Mouse (Mus musculus) CH12.LX (cell line): ENCODE measurements around the gene Ankrd33. TPM values are rescaled to one million over a fixed set of nuclear protein-coding genes. Genes with fewer than 3 reads are reported as not detected.

ENCODE experiments used
- DNase-seq: peaks from one replicate; pipeline ENCODE4 v3.0.0-alpha.2; 2013; ENCODE audit errors: extremely low read depth
- H3K27ac ChIP-seq: 2 replicates; pipeline ENCODE4 v1.5.1; 2012; ENCODE audit warnings: low read depth, mild to moderate bottlenecking, control low read depth, moderate library complexity; ENCODE audit not compliant: insufficient read depth
- H3K27me3 ChIP-seq: replicated peaks from 2 replicates; pipeline ENCODE3; 2012; ENCODE audit warnings: inconsistent platforms
- H3K36me3 ChIP-seq, 2 experiments: replicated peaks in 1 of 2; 2 replicates each; pipeline versions ENCODE3 to v1.6.1; 2012; ENCODE audit warnings: inconsistent platforms in 1 of 2, low read length in 1 of 2, mild to moderate bottlenecking in 1 of 2, mixed read lengths in 1 of 2, moderate library complexity in 1 of 2; ENCODE audit not compliant: control insufficient read depth in 1 of 2, insufficient read depth in 1 of 2
- H3K4me1 ChIP-seq, 2 experiments: 2 replicates each; pipeline ENCODE4 v1.6.1; 2012; ENCODE audit warnings: inconsistent platforms in 1 of 2, moderate library complexity in 1 of 2; ENCODE audit not compliant: insufficient read depth in 2 of 2, control insufficient read depth in 1 of 2
- H3K4me2 ChIP-seq: 2 replicates; pipeline ENCODE4 v1.6.1; 2012; ENCODE audit warnings: low read depth, mild to moderate bottlenecking, control low read depth; ENCODE audit not compliant: poor library complexity, insufficient read depth, severe bottlenecking
- H3K4me3 ChIP-seq, 3 experiments: fragments of 150-350 bp in 1 of 3; sonication (generic) in 1 of 3; replicated peaks in 1 of 3; 2 replicates each; pipeline versions ENCODE3 to v1.5.1; 2011 to 2012; ENCODE audit warnings: low read depth in 2 of 3, low read length in 2 of 3, mild to moderate bottlenecking in 2 of 3, moderate library complexity in 2 of 3, control low read depth in 1 of 3, improper control_type of control experiment in 1 of 3, inconsistent platforms in 1 of 3, mixed read lengths in 1 of 3; ENCODE audit not compliant: poor library complexity in 1 of 3
- H3K79me2 ChIP-seq: replicated peaks from 2 replicates; pipeline ENCODE4 v1.6.1; 2012; ENCODE audit warnings: mild to moderate bottlenecking, moderate library complexity; ENCODE audit not compliant: control insufficient read depth, poor library complexity, insufficient read depth, severe bottlenecking; ENCODE audit errors: extremely low read depth
- H3K9ac ChIP-seq: 2 replicates; pipeline ENCODE4 v1.6.1; 2012; ENCODE audit warnings: low read depth, mild to moderate bottlenecking, control low read depth, moderate library complexity; ENCODE audit not compliant: insufficient read depth
- H3K9me3 ChIP-seq: replicated peaks from 2 replicates; pipeline ENCODE3; 2012; ENCODE audit warnings: low read length, inconsistent platforms, mixed read lengths
- BHLHE40 ChIP-seq: IDR thresholded peaks from 2 replicates; pipeline ENCODE4 v1.6.1; 2011; ENCODE audit warnings: mild to moderate bottlenecking, low read depth, low read length, improper control_type of control experiment
- E2F4 ChIP-seq: IDR thresholded peaks from 2 replicates; pipeline ENCODE4 v1.6.1; 2011; ENCODE audit warnings: low read depth, low read length, improper control_type of control experiment; ENCODE audit not compliant: insufficient replicate concordance
- EP300 ChIP-seq: IDR thresholded peaks from 2 replicates; pipeline ENCODE4 v1.6.1; 2011; ENCODE audit warnings: low read length, improper control_type of control experiment
- ETS1 ChIP-seq: conservative IDR thresholded peaks from 2 replicates; pipeline ENCODE4 v1.6.1; 2012; ENCODE audit warnings: low read depth, mild to moderate bottlenecking, inconsistent platforms, low read length, improper control_type of control experiment, moderate library complexity
- GABPA ChIP-seq: IDR thresholded peaks from 2 replicates; pipeline ENCODE4 v1.6.1; 2012; ENCODE audit warnings: low read depth, low read length, improper control_type of control experiment, inconsistent platforms; ENCODE audit not compliant: insufficient replicate concordance
- HCFC1 ChIP-seq: IDR thresholded peaks from 2 replicates; pipeline ENCODE4 v1.6.1; 2012; ENCODE audit warnings: low read depth, mild to moderate bottlenecking, inconsistent platforms, low read length, improper control_type of control experiment
- JUND ChIP-seq: conservative IDR thresholded peaks from 2 replicates; pipeline ENCODE4 v1.6.1; 2011; ENCODE audit warnings: low read depth, low read length, improper control_type of control experiment
- KAT2A ChIP-seq: IDR thresholded peaks from 2 replicates; pipeline ENCODE4 v1.6.1; 2012; ENCODE audit warnings: low read length, improper control_type of control experiment, inconsistent platforms; ENCODE audit not compliant: insufficient replicate concordance
- MAFK ChIP-seq: IDR thresholded peaks from 2 replicates; pipeline ENCODE4 v1.6.1; 2011; ENCODE audit warnings: low read length, improper control_type of control experiment; ENCODE audit not compliant: insufficient replicate concordance
- NELFE ChIP-seq: IDR thresholded peaks from 2 replicates; pipeline ENCODE4 v1.6.1; 2011; ENCODE audit warnings: low read depth, low read length, improper control_type of control experiment
- NRF1 ChIP-seq: IDR thresholded peaks from 2 replicates; pipeline ENCODE4 v1.6.1; 2014; ENCODE audit warnings: low read depth, mild to moderate bottlenecking, inconsistent platforms, low read length, improper control_type of control experiment, moderate library complexity
- PAX5 ChIP-seq: IDR thresholded peaks from 2 replicates; pipeline ENCODE4 v1.6.1; 2012; ENCODE audit warnings: low read length, inconsistent platforms, mixed read lengths
- POLR2A ChIP-seq: IDR thresholded peaks from 2 replicates; pipeline ENCODE4 v1.6.1; 2011; ENCODE audit warnings: low read depth, mild to moderate bottlenecking, improper control_type of control experiment, low read length
- POLR2AphosphoS2 ChIP-seq: IDR thresholded peaks from 2 replicates; pipeline ENCODE4 v1.6.1; 2011; ENCODE audit warnings: low read depth, low read length, improper control_type of control experiment
- RCOR1 ChIP-seq: conservative IDR thresholded peaks from 2 replicates; pipeline ENCODE4 v1.6.1; 2012; ENCODE audit warnings: low read depth, mild to moderate bottlenecking, inconsistent platforms, low read length, improper control_type of control experiment
- SIN3A ChIP-seq: IDR thresholded peaks from 2 replicates; pipeline ENCODE4 v1.6.1; 2012; ENCODE audit warnings: low read length, improper control_type of control experiment, inconsistent platforms
- TCF12 ChIP-seq: IDR thresholded peaks from 2 replicates; pipeline ENCODE4 v1.6.1; 2014; ENCODE audit warnings: low read depth, mild to moderate bottlenecking, inconsistent platforms, low read length, improper control_type of control experiment
- dilution Hi-C: fragments of 300-500 bp; cut with MboI; formaldehyde crosslinking; loops from 2 replicates; pipeline ENCODE4 v1.14.3; 2020; ENCODE audit warnings: low sequenced_read_pairs; ENCODE audit not compliant: extremely low pct_unique_long_range_greater_than_20kb, extremely low pct_ligation_motif_present
- in situ Hi-C: fragments of 300-500 bp; cut with MboI; formaldehyde crosslinking; loops from 3 replicates; pipeline ENCODE4 v1.14.3; 2019; ENCODE audit warnings: low sequenced_read_pairs, low pct_ligation_motif_present, low pct_unique_long_range_greater_than_20kb, mixed read lengths
- polyA plus RNA-seq: library from polyadenylated mRNA; unstranded; fragments of >175 nt; gene quantifications from 2 replicates; pipeline ENCODE4 v1.2.1, GENCODE M21; 2012; ENCODE audit warnings: low read depth; ENCODE audit not compliant: insufficient read length
- total RNA-seq, 2 experiments: library from RNA; depleted of rRNA; stranded (reverse); fragments of 300-350 nt in 1 of 2; fragments of >200 nt in 1 of 2; gene quantifications; 2 replicates each; pipeline ENCODE4 v1.2.3; 2012 to 2014

The Ankrd33 gene
- total and polyA plus RNA-seq, 3 experiments, result not detected

DNA sequence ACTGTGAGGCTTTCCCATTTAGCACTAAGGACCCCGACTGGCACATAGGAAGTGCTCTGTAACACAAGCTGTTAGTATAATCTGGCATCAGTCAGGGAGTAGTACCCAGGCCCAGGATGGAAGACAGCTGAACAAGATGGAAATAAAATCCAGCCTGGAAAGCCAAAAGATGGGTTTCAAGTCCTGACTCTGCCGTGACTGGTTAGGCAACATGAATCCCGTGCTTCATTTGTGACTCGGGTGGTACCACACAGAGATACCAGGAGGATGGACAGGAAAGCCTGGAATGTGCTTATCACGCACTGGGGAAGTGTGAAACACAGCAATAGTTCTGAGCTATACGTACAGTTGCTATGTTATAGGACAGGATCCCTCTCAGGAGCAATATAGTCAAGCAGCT lies 25.0 kb downstream of the Ankrd33 start:
- H3K4me3 ChIP-seq, result no peak overlapping the region
- dilution Hi-C loops, result no loop called here

DNA sequence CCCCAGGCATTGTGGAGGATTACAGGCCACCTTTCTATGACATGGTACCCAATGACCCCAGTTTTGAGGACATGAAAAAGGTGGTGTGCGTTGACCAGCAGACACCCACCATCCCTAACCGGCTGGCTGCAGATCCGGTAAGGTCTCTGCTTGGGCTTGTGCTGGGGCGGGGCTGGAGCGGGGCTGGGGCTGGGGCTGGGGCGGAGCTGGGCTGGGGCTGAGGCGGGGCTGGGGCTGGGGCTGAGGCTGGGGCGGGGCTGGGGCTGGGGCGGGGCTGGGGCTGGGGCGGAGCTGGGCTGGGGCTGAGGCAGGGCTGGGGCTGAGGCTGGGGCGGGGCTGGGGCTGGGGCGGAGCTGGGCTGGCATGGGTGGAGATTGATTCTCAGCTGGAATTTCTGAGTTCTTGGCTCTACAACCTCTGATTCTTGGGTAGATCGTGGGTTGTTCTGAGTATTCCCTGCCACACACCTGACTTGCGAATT lies 25.5 kb downstream of the Ankrd33 start:
- peaks cover 0 to 33% of the 10 kb centered on the region in 2 experiments for H3K36me3 ChIP-seq
- H3K27ac ChIP-seq, result no peak overlapping the region
- TF ChIP-seq EP300 (no peak), GABPA (no peak), PAX5 (no peak), NRF1 (no peak), POLR2A (0 out of 2 replicates have a peak, but pooled peaks have one; percentile 20)
- H3K9ac ChIP-seq, result no peak overlapping the region
- H3K79me2 ChIP-seq, result no peaks in the 10 kb centered on the region
- H3K4me1 ChIP-seq, result peaks cover 28 to 85% of the 10 kb centered on the region in 2 experiments
- 0 out of 2 replicates have a peak overlapping the region, but pooled peaks have one; percentile 16 for H3K4me2 ChIP-seq
- H3K9me3 ChIP-seq, result no peaks in the 10 kb centered on the region
- H3K27me3 ChIP-seq, result no peaks in the 10 kb centered on the region
- in situ Hi-C loops, result no loop called here
- dilution Hi-C loops, result no loop called here
- no peak overlapping the region for H3K4me3 ChIP-seq
- peak; percentile 56 for DNase-seq

More for the DNA sequence above, 25.0 kb downstream of the Ankrd33 start:
- no peak overlapping the region for H3K27ac ChIP-seq
- no peak overlapping the region for H3K4me2 ChIP-seq
- no peak for DNase-seq
- no peak overlapping the region for H3K9ac ChIP-seq
- TF ChIP-seq SIN3A (no peak), HCFC1 (no peak), TCF12 (no peak), KAT2A (no peak), E2F4 (no peak), RCOR1 (no peak), BHLHE40 (no peak), POLR2AphosphoS2 (no peak), ETS1 (no peak), JUND (no peak), MAFK (no peak), NELFE (no peak)
- in situ Hi-C loops, result no loop called here
- H3K9me3 ChIP-seq, result no peaks in the 10 kb centered on the region
- no peaks in the 10 kb centered on the region for H3K27me3 ChIP-seq
- no peaks in the 10 kb centered on the region for H3K79me2 ChIP-seq
- peaks cover 0 to 38% of the 10 kb centered on the region in 2 experiments for H3K36me3 ChIP-seq
- H3K4me1 ChIP-seq, result peaks cover 25 to 84% of the 10 kb centered on the region in 2 experiments
